Mouse (Mus musculus) limb, embryonic 14.5 days (tissue): ENCODE results near the gene Syne2. TPM values are rescaled to one million over a fixed set of nuclear protein-coding genes. Genes with fewer than 3 reads are reported as not detected.

ENCODE experiments used
- ATAC-seq: fragments of 200-750 bp; cut with Nextera tagmentation; 2 replicates; pipeline ENCODE4 v1.8.0; 2017; ENCODE audit warnings: low read depth, moderate number of reproducible peaks, moderate TSS enrichment; ENCODE audit not compliant: low FRiP score
- DNase-seq: peaks from one replicate; pipeline ENCODE4 v3.0.0-alpha.2; 2015; ENCODE audit warnings: low spot score
- H3K27ac ChIP-seq: fragments of 300-500 bp; sonication (generic); replicated peaks from 2 replicates; pipeline ENCODE4 v1.5.1; 2014; ENCODE audit warnings: low read depth, mild to moderate bottlenecking, low read length, moderate library complexity, mixed read lengths
- H3K27me3 ChIP-seq: fragments of 300-500 bp; sonication (generic); 2 replicates; pipeline ENCODE4 v1.6.1; 2014; ENCODE audit warnings: low read length, mixed read lengths; ENCODE audit not compliant: control insufficient read depth, insufficient read depth
- H3K36me3 ChIP-seq: fragments of 300-500 bp; sonication (generic); 2 replicates; pipeline ENCODE4 v1.6.1; 2014; ENCODE audit warnings: mild to moderate bottlenecking, low read length, moderate library complexity, mixed read lengths; ENCODE audit not compliant: control insufficient read depth, insufficient read depth
- H3K4me1 ChIP-seq: fragments of 300-500 bp; sonication (generic); 2 replicates; pipeline ENCODE4 v1.6.1; 2014; ENCODE audit warnings: antibody characterized with exemption, low read length, mixed read lengths; ENCODE audit not compliant: control insufficient read depth, insufficient read depth
- H3K4me2 ChIP-seq: fragments of 300-500 bp; sonication (generic); replicated peaks from 2 replicates; pipeline ENCODE4 v1.6.1; 2014; ENCODE audit warnings: low read depth, mild to moderate bottlenecking, low read length, moderate library complexity; ENCODE audit not compliant: severe bottlenecking
- H3K4me3 ChIP-seq: fragments of 300-500 bp; sonication (generic); replicated peaks from 2 replicates; pipeline ENCODE4 v1.5.1; 2014; ENCODE audit warnings: low read length
- H3K9ac ChIP-seq: fragments of 300-500 bp; sonication (generic); 2 replicates; pipeline ENCODE4 v1.6.1; 2014; ENCODE audit warnings: mild to moderate bottlenecking, low read depth, low read length, moderate library complexity; ENCODE audit not compliant: severe bottlenecking
- H3K9me3 ChIP-seq: fragments of 300-500 bp; sonication (generic); 2 replicates; pipeline ENCODE4 v1.6.1; 2016; ENCODE audit warnings: low read length; ENCODE audit not compliant: control insufficient read depth
- POLR2A ChIP-seq: fragments of 200-500 bp; IDR thresholded peaks from 2 replicates; pipeline ENCODE4 v1.8.0; 2012; ENCODE audit warnings: inconsistent platforms, mild to moderate bottlenecking, moderate library complexity, borderline replicate concordance; ENCODE audit not compliant: insufficient read depth, insufficient read length; ENCODE audit errors: extremely low read depth
- WGBS: fragments of 180-500 bp; shearing (Covaris S2); extraction: QIAGEN DNeasy Blood & Tissue Kit; methylation state at CpG from one replicate; pipeline ENCODE4 v1.1.7; 2014; 5-methylcytosine and 5-hydroxymethylcytosine counted together
- polyA plus RNA-seq, 2 experiments: library from polyadenylated mRNA; depleted of rRNA in 1 of 2; stranded (reverse) in 1 of 2; unstranded in 1 of 2; fragments of >200 nt; fragmentation: Nextera tagmentation in 1 of 2; extraction: Ambion mirVana in 1 of 2; gene quantifications; 2 replicates each; pipeline versions ENCODE4 v1.2.1 to v1.2.3; 2012 to 2014

Gene Syne2
- polyA plus RNA-seq, 2 experiments = 41.5 to 48.0 TPM

- Histone ChIP-seq H3K27ac (no peak overlapping the region), H3K36me3 (peaks cover 43% of the 10 kb centered on the region), H3K4me1 (no peaks in the 10 kb centered on the region), H3K9me3 (no peaks in the 10 kb centered on the region), H3K4me2 (no peak overlapping the region), H3K27me3 (no peaks in the 10 kb centered on the region), H3K4me3 (no peak overlapping the region), H3K9ac (no peak overlapping the region)
- no peak for DNase-seq
- WGBS = 78% methylated on average over 5 of the region's 5 CpGs
- ATAC-seq = no peak
- TF ChIP-seq POLR2A = no peak
Measured at GRCm38 (mm10) chr12:75915694-75916093, 97.8 kb downstream of the Syne2 start.

- H3K4me2 ChIP-seq = no peak overlapping the region
- ATAC-seq (no peak), DNase-seq (peak; percentile 34)
- no peak overlapping the region for H3K27ac ChIP-seq
- 70% methylated on average over 2 of the region's 2 CpGs for WGBS
- TF ChIP-seq POLR2A = no peak
- no peaks in the 10 kb centered on the region for H3K9me3 ChIP-seq
- no peaks in the 10 kb centered on the region for H3K4me1 ChIP-seq
- no peaks in the 10 kb centered on the region for H3K27me3 ChIP-seq
- H3K36me3 ChIP-seq = peaks cover 38% of the 10 kb centered on the region
- H3K9ac ChIP-seq = no peak overlapping the region
- H3K4me3 ChIP-seq = no peak overlapping the region
Measured at GRCm38 (mm10) chr12:75918415-75918814, 100.5 kb downstream of the Syne2 start.

GRCm38 (mm10) chr12:75918914-75919313 is 101.0 kb downstream of the Syne2 start:
- H3K9ac ChIP-seq = no peak overlapping the region
- 52% methylated on average over 6 of the region's 6 CpGs for WGBS
- no peak overlapping the region for H3K27ac ChIP-seq
- H3K27me3 ChIP-seq = no peaks in the 10 kb centered on the region
- H3K4me3 ChIP-seq = no peak overlapping the region
- H3K4me2 ChIP-seq = no peak overlapping the region
- H3K4me1 ChIP-seq = no peaks in the 10 kb centered on the region
- no peak for ATAC-seq
- no peak for TF ChIP-seq POLR2A
- peaks cover 40% of the 10 kb centered on the region for H3K36me3 ChIP-seq
- DNase-seq = peak; percentile 48
- no peaks in the 10 kb centered on the region for H3K9me3 ChIP-seq

GRCm38 (mm10) chr12:75922900-75923299 is 105.0 kb downstream of the Syne2 start:
- WGBS = 87% methylated on average over 11 of the region's 11 CpGs
- no peak for TF ChIP-seq POLR2A
- ATAC-seq = no peak
- Histone ChIP-seq H3K36me3 (peaks cover 48% of the 10 kb centered on the region), H3K9ac (no peak overlapping the region), H3K27me3 (no peaks in the 10 kb centered on the region), H3K27ac (no peak overlapping the region), H3K9me3 (no peaks in the 10 kb centered on the region), H3K4me2 (no peak overlapping the region), H3K4me3 (no peak overlapping the region), H3K4me1 (no peaks in the 10 kb centered on the region)
- DNase-seq = no peak

- H3K27ac ChIP-seq = no peak overlapping the region
- H3K4me3 ChIP-seq = no peak overlapping the region
- no peak overlapping the region for H3K9ac ChIP-seq
- H3K27me3 ChIP-seq = no peaks in the 10 kb centered on the region
- DNase-seq = no peak
- H3K9me3 ChIP-seq = no peaks in the 10 kb centered on the region
- ATAC-seq = no peak
- H3K36me3 ChIP-seq = peaks cover 58% of the 10 kb centered on the region
- no peaks in the 10 kb centered on the region for H3K4me1 ChIP-seq
- TF ChIP-seq POLR2A = no peak
- H3K4me2 ChIP-seq = no peak overlapping the region
- WGBS = 86% methylated on average over 11 of the region's 11 CpGs
Measured at GRCm38 (mm10) chr12:75924852-75925251, 106.9 kb downstream of the Syne2 start.

GRCm38 (mm10) chr12:75927596-75927995 is 109.7 kb downstream of the Syne2 start:
- TF ChIP-seq POLR2A = no peak
- WGBS = 88% methylated on average over 1 of the region's 1 CpGs
- H3K36me3 ChIP-seq = peaks cover 64% of the 10 kb centered on the region

More at GRCm38 (mm10) chr12:75927596-75927995, 109.7 kb downstream of the Syne2 start:
- Histone ChIP-seq H3K9ac (no peak overlapping the region), H3K9me3 (no peaks in the 10 kb centered on the region), H3K27me3 (no peaks in the 10 kb centered on the region), H3K27ac (no peak overlapping the region), H3K4me2 (no peak overlapping the region), H3K4me1 (no peaks in the 10 kb centered on the region), H3K4me3 (no peak overlapping the region)
- no peak for ATAC-seq
- DNase-seq = no peak
